Mouse (Mus musculus) embryonic facial prominence, embryonic 11.5 days (tissue): ENCODE measurements around the gene Fut11. TPM values are rescaled to one million over a fixed set of nuclear protein-coding genes. Genes with fewer than 3 reads are reported as not detected.
A peak's percentile ranks its signal among the peaks of the same experiment; 100 is the strongest.
"Not testable (repeated sequence)": the region's sequence is repeated elsewhere in the genome, so short reads cannot be mapped to it uniquely, and the experiment has no call there.

Source experiments
- ATAC-seq: fragments of 200-750 bp; cut with Nextera tagmentation; replicated peaks from 2 replicates; pipeline ENCODE4 v1.8.0; 2017; ENCODE audit warnings: low read depth; ENCODE audit not compliant: insufficient number of reproducible peaks, low FRiP score, low TSS enrichment
- DNase-seq: peaks from one replicate; pipeline ENCODE4 v3.0.0-alpha.2; 2015; ENCODE audit warnings: low spot score
- H3K27ac ChIP-seq: fragments of 300-500 bp; sonication (generic); replicated peaks from 2 replicates; pipeline ENCODE4 v1.5.1; 2014; ENCODE audit warnings: mild to moderate bottlenecking, low read depth, low read length, control low read depth
- H3K27me3 ChIP-seq: fragments of 300-500 bp; sonication (generic); 2 replicates; pipeline ENCODE4 v1.6.1; 2014; ENCODE audit warnings: mild to moderate bottlenecking, low read length, moderate library complexity, mixed read lengths; ENCODE audit not compliant: control insufficient read depth, insufficient read depth
- H3K36me3 ChIP-seq: fragments of 300-500 bp; sonication (generic); replicated peaks from 2 replicates; pipeline ENCODE4 v1.6.1; 2014; ENCODE audit warnings: low read depth, mild to moderate bottlenecking, low read length, moderate library complexity, mixed read lengths; ENCODE audit not compliant: control insufficient read depth, insufficient read depth
- H3K4me1 ChIP-seq: fragments of 300-500 bp; sonication (generic); 2 replicates; pipeline ENCODE4 v1.6.1; 2014; ENCODE audit warnings: low read length, mixed read lengths; ENCODE audit not compliant: control insufficient read depth, insufficient read depth
- H3K4me2 ChIP-seq: fragments of 300-500 bp; sonication (generic); 2 replicates; pipeline ENCODE4 v1.6.1; 2014; ENCODE audit warnings: low read depth, mild to moderate bottlenecking, control low read depth, low read length, moderate library complexity
- H3K4me3 ChIP-seq: fragments of 300-500 bp; sonication (generic); 2 replicates; pipeline ENCODE4 v1.5.1; 2014; ENCODE audit warnings: low read depth, low read length, control low read depth
- H3K9ac ChIP-seq: fragments of 300-500 bp; sonication (generic); replicated peaks from 2 replicates; pipeline ENCODE4 v1.6.1; 2014; ENCODE audit warnings: mild to moderate bottlenecking, control low read depth, low read length
- H3K9me3 ChIP-seq: fragments of 300-500 bp; sonication (generic); replicated peaks from 2 replicates; pipeline ENCODE4 v1.6.1; 2016; ENCODE audit warnings: mild to moderate bottlenecking, low read length, inconsistent platforms, mixed read lengths; ENCODE audit not compliant: control insufficient read depth
- WGBS: fragments of 180-500 bp; shearing (Covaris S2); extraction: QIAGEN DNeasy Blood & Tissue Kit; methylation state at CpG from one replicate; pipeline ENCODE4 v1.1.7; 2014; 5-methylcytosine and 5-hydroxymethylcytosine counted together
- polyA plus RNA-seq: library from polyadenylated mRNA; unstranded; fragments of >200 nt; fragmentation: Nextera tagmentation; extraction: Ambion mirVana; gene quantifications from 2 replicates; pipeline ENCODE4 v1.2.1, GENCODE M21; 2014

Fut11 gene
- polyA plus RNA-seq, 1 experiment from 2014 or later: 21.0 TPM

DNA sequence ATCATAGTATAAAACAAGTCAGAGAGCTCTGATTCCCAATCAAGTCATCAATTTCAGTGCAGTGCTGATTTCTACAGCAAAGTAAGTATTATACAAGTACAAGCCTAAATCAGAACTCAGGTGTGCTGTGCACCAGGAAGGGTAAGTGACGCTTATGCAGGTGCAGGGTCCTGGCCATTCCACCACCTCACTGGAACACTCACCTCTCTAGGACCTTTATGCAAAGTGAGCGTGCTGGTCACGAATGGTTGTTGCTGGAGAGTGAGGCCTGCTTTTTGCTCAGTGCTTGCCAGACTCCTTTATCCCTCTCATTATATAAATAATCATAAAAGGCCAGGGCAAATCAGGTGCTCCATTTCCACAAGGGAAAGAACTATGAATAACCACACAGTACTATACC, 5.6 kb downstream of the Fut11 start:
- H3K4me1 ChIP-seq: peaks cover 3% of the 10 kb centered on the region; the same call in 1 of the 2 replicates
- WGBS: 85% methylated on average over 3 of the region's 3 CpGs
- H3K27me3 ChIP-seq: no peaks in the 10 kb centered on the region
- H3K4me3 ChIP-seq: no peak overlapping the region
- no peak overlapping the region for H3K9ac ChIP-seq
- no peaks in the 10 kb centered on the region for H3K9me3 ChIP-seq
- H3K36me3 ChIP-seq: no peaks in the 10 kb centered on the region; the same call in 1 of the 2 replicates
- DNase-seq (no peak), ATAC-seq (no peak)
- no peak overlapping the region for H3K27ac ChIP-seq
- no peak overlapping the region for H3K4me2 ChIP-seq

DNA sequence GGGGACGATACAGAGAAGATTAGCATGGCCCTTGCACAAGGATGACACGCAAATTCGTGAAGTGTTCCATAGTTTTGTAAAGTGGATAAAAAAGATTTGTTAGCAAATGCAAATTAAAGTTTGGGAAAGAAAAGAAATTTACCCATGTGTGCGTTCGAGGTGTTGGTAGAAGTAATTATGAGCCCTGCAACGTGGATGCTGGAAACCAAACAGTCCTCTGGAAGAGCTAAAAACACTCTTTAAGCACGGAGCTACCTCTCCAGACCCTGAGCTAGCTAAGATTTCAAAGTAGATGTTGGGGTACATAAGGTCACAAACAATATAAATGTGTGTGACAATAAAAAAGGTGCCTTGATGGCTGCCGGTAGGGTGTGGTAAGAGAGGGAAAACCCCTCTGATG, 6.8 kb downstream of the Fut11 start:
- H3K9ac ChIP-seq: no peak overlapping the region
- H3K4me2 ChIP-seq: peak overlapping the region; percentile 58
- no peaks in the 10 kb centered on the region for H3K27me3 ChIP-seq
- H3K4me3 ChIP-seq: peak overlapping the region; percentile 63; the same call in 1 of the 2 replicates
- no peak overlapping the region for H3K27ac ChIP-seq
- DNase-seq (no peak), ATAC-seq (no peak)
- H3K4me1 ChIP-seq: peaks cover 3% of the 10 kb centered on the region; the same call in 1 of the 2 replicates
- H3K9me3 ChIP-seq: no peaks in the 10 kb centered on the region
- no peaks in the 10 kb centered on the region; the same call in 1 of the 2 replicates for H3K36me3 ChIP-seq
- 83% methylated on average over 8 of the region's 8 CpGs for WGBS

- H3K9me3 ChIP-seq: no peaks in the 10 kb centered on the region
- H3K4me2 ChIP-seq: peak overlapping the region; percentile 58
- peak overlapping the region; percentile 63 for H3K4me3 ChIP-seq
- ATAC-seq (0 out of 2 replicates have a peak, but pooled peaks have one; percentile 6), DNase-seq (no peak)
- H3K9ac ChIP-seq: peak overlapping the region; percentile 79
- no peaks in the 10 kb centered on the region for H3K27me3 ChIP-seq
- peak overlapping the region; percentile 59 for H3K27ac ChIP-seq
- no peaks in the 10 kb centered on the region; the same call in 1 of the 2 replicates for H3K36me3 ChIP-seq
- 14% methylated on average over 15 of the region's 15 CpGs for WGBS
- H3K4me1 ChIP-seq: peaks cover 3% of the 10 kb centered on the region; the same call in 1 of the 2 replicates
Measured at GRCm38 (mm10) chr14:20702096-20702740, 7.5 kb downstream of the Fut11 start.

DNA sequence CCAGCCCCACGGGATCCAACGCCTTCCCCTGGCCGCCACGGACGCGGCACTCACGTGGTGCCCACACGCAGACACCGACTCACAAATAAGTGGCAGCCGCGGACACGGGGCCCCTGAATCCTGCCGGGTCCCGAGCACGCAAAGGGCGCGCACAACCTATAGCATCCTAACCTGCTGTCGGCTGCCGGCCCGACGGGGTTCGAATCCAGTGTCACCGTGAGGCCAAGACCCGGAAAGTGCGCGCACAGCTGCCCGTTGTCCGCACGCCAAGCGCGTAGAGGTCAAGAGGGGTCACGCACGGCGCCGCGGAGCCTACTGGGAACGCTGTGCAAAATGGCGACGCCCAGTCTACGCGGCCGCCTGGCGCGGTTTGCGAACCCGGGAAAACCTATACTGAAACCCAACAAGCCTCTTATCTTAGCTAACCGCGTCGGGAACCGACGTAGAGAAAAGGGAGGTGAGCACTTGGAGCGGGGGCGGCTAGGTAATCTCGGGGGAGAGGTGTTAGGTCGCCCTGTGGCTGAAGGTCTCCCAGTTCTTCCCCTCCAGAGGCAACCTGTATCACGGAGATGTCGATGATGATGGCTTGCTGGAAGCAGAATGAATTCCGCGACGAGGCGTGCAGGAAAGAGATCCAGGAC, 8.1 kb downstream of the Fut11 start, which contains the start of gene Chchd1:
Gene Chchd1, plus strand, starts transcription at position 266 of the 641 bp plus-strand sequence.
- peak within 1 kb of the TSS; percentile 59 for H3K27ac ChIP-seq
- no peaks in the 10 kb centered on the region; the same call in 1 of the 2 replicates for H3K36me3 ChIP-seq
- under 1% methylated on average over 61 of the region's 61 CpGs for WGBS
- ATAC-seq (peak; percentile 53), DNase-seq (peak; percentile 91)
- peak within 1 kb of the TSS; percentile 79 for H3K9ac ChIP-seq
- H3K4me1 ChIP-seq: peaks cover 3% of the 10 kb centered on the region; the same call in 1 of the 2 replicates
- peak within 1 kb of the TSS; percentile 63 for H3K4me3 ChIP-seq
- no peaks in the 10 kb centered on the region for H3K9me3 ChIP-seq
- H3K27me3 ChIP-seq: no peaks in the 10 kb centered on the region
- peak within 1 kb of the TSS; percentile 58 for H3K4me2 ChIP-seq

DNA sequence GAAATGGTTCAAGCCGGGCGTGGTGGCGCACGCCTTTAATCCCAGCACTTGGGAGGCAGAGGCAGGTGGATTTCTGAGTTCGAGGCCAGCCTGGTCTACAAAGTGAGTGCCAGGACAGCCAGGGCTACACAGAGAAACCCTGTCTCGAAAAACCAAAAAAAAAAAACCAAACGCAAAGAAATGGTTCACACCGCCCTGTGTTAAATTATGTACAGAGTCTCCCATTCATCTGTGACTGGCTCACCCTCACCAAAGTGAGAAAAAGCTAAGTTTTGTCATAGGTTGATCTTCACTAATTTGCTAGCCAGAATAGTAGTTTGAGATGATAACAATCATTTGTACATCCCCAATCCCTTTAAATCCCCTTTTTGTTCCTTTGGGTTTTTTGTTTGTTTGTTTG, 8.7 kb downstream of the Fut11 start:
- H3K4me3 ChIP-seq: peak overlapping the region; percentile 63
- not testable (repeated sequence) for ATAC-seq
- 15% methylated on average over 7 of the region's 8 CpGs for WGBS

GRCm38 (mm10) chr14:20707201-20708190, 12.7 kb downstream of the Fut11 start, which contains the start of gene Zswim8:
TSS of gene Zswim8 (plus strand) at chr14:20707552.
- H3K9ac ChIP-seq: peak within 1 kb of the TSS; percentile 93
- DNase-seq (peak; percentile 93), ATAC-seq (peak; percentile 91)
- peaks cover 2% of the 10 kb centered on the region; the same call in 1 of the 2 replicates for H3K36me3 ChIP-seq
- H3K9me3 ChIP-seq: no peaks in the 10 kb centered on the region
- H3K27ac ChIP-seq: 0 out of 2 replicates have a peak within 1 kb of the TSS, but pooled peaks have one; percentile 66
- H3K4me1 ChIP-seq: no peaks in the 10 kb centered on the region; the same call in 1 of the 2 replicates
- peak within 1 kb of the TSS; percentile 94 for H3K4me3 ChIP-seq
- under 1% methylated on average over 61 of the region's 80 CpGs for WGBS
- no peaks in the 10 kb centered on the region for H3K27me3 ChIP-seq
- peak within 1 kb of the TSS; percentile 65 for H3K4me2 ChIP-seq

More for the DNA sequence above, 8.7 kb downstream of the Fut11 start:
- not testable (repeated sequence) for DNase-seq, H3K9me3 ChIP-seq, H3K27me3 ChIP-seq, H3K36me3 ChIP-seq, H3K4me1 ChIP-seq
- Histone ChIP-seq H3K4me2 (peak overlapping the region; percentile 58), H3K27ac (0 out of 2 replicates have a peak overlapping the region, but pooled peaks have one; percentile 59), H3K9ac (peak overlapping the region; percentile 79)

DNA sequence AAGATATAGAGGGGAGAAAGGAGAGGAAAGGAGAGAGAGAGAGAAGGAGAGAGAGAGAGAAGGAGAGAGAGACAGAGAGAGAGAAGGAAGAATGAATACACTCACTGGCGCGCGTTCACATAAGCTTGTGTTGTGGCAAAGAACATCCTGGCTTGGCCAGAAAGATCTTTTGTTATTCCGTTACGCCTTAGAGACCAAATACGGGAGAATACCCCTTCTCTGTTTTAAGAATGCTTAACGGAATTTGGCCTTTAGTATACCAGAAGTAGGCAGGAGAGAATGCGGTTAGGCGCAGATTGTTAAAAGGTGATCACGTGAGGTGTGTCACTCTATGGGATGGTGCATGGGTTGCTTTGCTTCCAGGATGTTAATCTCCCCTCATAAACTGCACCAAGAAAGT, 13.5 kb downstream of the Fut11 start:
- no peak for DNase-seq
- Histone ChIP-seq H3K4me1 (no peaks in the 10 kb centered on the region; the same call in 1 of the 2 replicates), H3K4me3 (peak overlapping the region; percentile 94), H3K27ac (no peak overlapping the region), H3K36me3 (peaks cover 7% of the 10 kb centered on the region), H3K9me3 (no peaks in the 10 kb centered on the region), H3K9ac (peak overlapping the region; percentile 93), H3K27me3 (no peaks in the 10 kb centered on the region), H3K4me2 (peak overlapping the region; percentile 65)
- WGBS: 12% methylated on average over 10 of the region's 10 CpGs
- no peak for ATAC-seq
